Mouse (Mus musculus) adrenal gland, adult (tissue): ENCODE results near the gene Apba2.

ENCODE experiments used
- DNase-seq, 2 experiments: peaks; one replicate each; pipeline ENCODE4 v3.0.0; 2022 to 2023; ENCODE audit warnings: low spot score in 1 of 2; ENCODE audit not compliant: inconsistent age in 2 of 2

Gene Apba2

DNA sequence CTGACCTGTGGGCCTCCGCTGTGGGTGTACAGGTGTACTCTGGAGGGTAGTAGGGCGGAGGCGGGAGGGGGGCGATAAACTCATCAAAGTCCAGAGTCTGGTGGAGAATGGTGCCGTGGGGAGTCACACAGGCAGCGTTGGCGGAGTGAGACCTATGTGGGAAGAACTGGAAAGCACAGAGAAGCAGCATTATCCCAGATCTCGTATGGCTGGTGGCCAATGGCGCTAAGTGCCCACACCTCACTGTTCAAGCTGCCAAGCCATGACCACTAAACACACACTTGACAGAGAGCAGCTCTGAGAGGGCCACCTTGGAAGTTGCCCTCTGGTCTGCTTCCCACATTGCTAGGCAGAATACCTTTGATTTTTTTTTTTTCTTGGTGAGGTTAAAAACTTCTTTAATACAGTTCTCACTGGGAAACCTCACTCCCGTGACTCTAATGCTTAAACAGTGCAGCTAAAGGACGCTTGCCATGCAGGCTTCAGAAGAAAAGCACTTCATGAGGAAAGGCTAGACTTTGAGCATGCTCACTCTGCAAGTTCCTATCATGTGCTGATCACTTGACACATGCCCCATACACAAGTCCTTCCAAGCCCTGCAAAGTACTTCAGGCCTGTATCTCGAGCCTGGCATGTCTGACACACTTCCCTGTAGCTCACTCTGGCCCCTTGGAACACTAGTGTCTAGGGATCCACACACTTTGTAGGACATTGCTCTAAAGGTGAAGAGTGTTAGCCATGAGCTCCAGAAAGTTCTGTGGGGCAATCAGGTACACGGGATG is 275.4 kb downstream of the Apba2 start:
- no peak for DNase-seq

DNA sequence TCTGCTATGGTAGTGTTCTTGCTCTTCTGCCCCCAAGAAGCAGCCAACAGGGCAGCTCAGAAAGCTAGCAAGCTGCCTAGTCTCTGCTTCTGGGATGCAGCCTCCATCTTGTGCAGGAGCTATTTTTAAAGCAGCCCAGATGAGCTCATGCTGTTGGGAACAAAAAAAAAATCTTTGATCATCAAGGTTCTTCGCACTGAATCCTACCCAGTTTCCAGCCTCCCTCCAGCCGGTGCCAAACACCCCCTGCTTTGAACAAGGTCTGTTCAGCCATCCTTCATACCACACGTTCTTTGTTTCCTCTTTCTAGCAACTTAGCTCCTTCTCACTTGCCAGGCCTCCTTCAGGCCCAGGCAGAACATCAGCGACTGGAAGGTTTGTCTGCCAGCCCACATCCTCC is 278.0 kb downstream of the Apba2 start:
- peak; percentile 36 to 70 for DNase-seq

- DNase-seq: no peak
These were observed 283.5 kb downstream of the Apba2 start for GRCm38 (mm10) chr7:64785040-64785439.

DNA sequence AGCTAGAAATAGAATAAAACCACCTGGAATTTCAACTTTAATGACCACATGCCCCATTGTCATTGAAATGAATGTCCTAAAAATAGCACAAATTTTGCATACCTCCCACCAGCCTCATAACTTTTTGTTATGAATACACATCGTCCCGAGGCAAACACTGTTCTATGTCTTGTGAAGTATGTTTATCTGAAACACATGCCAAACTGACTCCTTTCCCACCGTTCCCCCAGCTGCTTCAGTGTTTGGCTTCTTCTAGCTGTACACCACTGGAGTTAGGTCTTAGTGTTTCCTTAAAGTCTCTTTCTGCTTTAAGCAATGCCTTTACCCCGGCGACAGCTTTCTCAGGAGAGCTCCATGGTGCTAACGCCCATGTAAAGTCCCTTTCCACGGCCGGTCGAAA is 289.6 kb downstream of the Apba2 start:
- DNase-seq: no peak

GRCm38 (mm10) chr7:64792031-64792430 is 290.5 kb downstream of the Apba2 start:
- DNase-seq: peak; percentile 88 to 96

DNA sequence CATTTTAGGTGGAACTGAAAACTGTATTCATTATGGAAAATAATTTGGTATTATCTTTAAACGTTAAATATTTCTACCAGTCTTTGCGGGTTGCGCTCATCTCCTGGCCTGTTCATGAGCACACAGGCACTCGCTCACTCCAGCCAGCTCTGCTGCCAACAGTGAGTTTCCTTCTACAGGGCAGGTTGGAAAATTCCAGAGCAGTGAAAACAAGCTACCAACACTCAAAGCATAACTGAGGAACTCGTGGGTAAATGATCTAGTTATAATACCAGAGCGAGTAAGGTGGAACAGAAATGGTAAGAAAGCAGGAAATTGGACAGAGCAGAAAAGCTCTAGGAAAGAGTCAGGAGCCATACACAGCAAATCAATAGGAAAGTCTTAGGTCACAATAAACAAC is 294.0 kb downstream of the Apba2 start:
- peak in 1 of 2 experiments; percentile 50 for DNase-seq
